Mouse (Mus musculus) MEL (cell line): ENCODE measurements around the gene Aldh1a2. TPM values are rescaled to one million over a fixed set of nuclear protein-coding genes. Genes with fewer than 3 reads are reported as not detected.

Source experiments
- DNase-seq: peaks from one replicate; pipeline ENCODE4 v3.0.0; 2011; ENCODE audit warnings: low read depth, low spot score
- H3K27ac ChIP-seq: 2 replicates; pipeline ENCODE4 v1.5.1; 2012; ENCODE audit warnings: low read depth, mild to moderate bottlenecking, control low read depth, low read length, moderate library complexity; ENCODE audit not compliant: control insufficient read depth
- H3K27me3 ChIP-seq, 2 experiments: fragments of 150-350 bp in 1 of 2; sonication (generic) in 1 of 2; 2 replicates each; pipeline ENCODE4 v1.6.1; 2012; ENCODE audit warnings: low read length in 2 of 2, mild to moderate bottlenecking in 2 of 2, improper control_type of control experiment in 1 of 2, moderate library complexity in 1 of 2; ENCODE audit not compliant: insufficient read depth in 2 of 2, control insufficient read depth in 1 of 2
- H3K36me3 ChIP-seq, 2 experiments: 2 replicates each; pipeline ENCODE4 v1.6.1; 2012 to 2014; ENCODE audit warnings: low read length in 2 of 2, improper control_type of control experiment in 1 of 2, inconsistent platforms in 1 of 2, mild to moderate bottlenecking in 1 of 2; ENCODE audit not compliant: insufficient read depth in 2 of 2, control insufficient read depth in 1 of 2
- H3K4me1 ChIP-seq, 2 experiments: fragments of 150-350 bp in 1 of 2; sonication (generic) in 1 of 2; 2 replicates each; pipeline ENCODE4 v1.6.1; 2012; ENCODE audit warnings: low read length in 2 of 2, improper control_type of control experiment in 1 of 2, mild to moderate bottlenecking in 1 of 2; ENCODE audit not compliant: insufficient read depth in 2 of 2, control insufficient read depth in 1 of 2
- H3K4me3 ChIP-seq, 2 experiments: fragments of 150-350 bp in 1 of 2; sonication (generic) in 1 of 2; 2 replicates each; pipeline ENCODE4 v1.5.1; 2012; ENCODE audit warnings: low read depth in 2 of 2, low read length in 2 of 2, mild to moderate bottlenecking in 2 of 2, moderate library complexity in 2 of 2, control low read depth in 1 of 2, improper control_type of control experiment in 1 of 2; ENCODE audit not compliant: control insufficient read depth in 1 of 2, insufficient read depth in 1 of 2
- H3K79me2 ChIP-seq: 2 replicates; pipeline ENCODE4 v1.6.1; 2012; ENCODE audit warnings: mild to moderate bottlenecking, low read length, moderate library complexity; ENCODE audit not compliant: control insufficient read depth, poor library complexity, insufficient read depth
- H3K9ac ChIP-seq: 2 replicates; pipeline ENCODE4 v1.6.1; 2012; ENCODE audit warnings: low read depth, mild to moderate bottlenecking, control low read depth, low read length, moderate library complexity; ENCODE audit not compliant: control insufficient read depth, poor library complexity, severe bottlenecking
- H3K9me3 ChIP-seq: fragments of 150-350 bp; sonication (generic); replicated peaks from 2 replicates; pipeline ENCODE4 v1.6.1; 2012; ENCODE audit warnings: mild to moderate bottlenecking, low read length, improper control_type of control experiment, moderate library complexity; ENCODE audit not compliant: insufficient read depth
- CTCF ChIP-seq, 3 experiments: IDR thresholded peaks in 2 of 3; conservative IDR thresholded peaks in 1 of 3; 2 replicates each; pipeline ENCODE4 v1.5.1; 2011 to 2012; ENCODE audit warnings: low read length in 3 of 3, low read depth in 2 of 3, mild to moderate bottlenecking in 2 of 3, improper control_type of control experiment in 1 of 3, inconsistent platforms in 1 of 3, mixed read lengths in 1 of 3, moderate library complexity in 1 of 3; ENCODE audit not compliant: control insufficient read depth in 1 of 3, insufficient read depth in 1 of 3, poor library complexity in 1 of 3, severe bottlenecking in 1 of 3
- E2F4 ChIP-seq: IDR thresholded peaks from 2 replicates; pipeline ENCODE4 v1.6.1; 2011; ENCODE audit warnings: low read depth, low read length, improper control_type of control experiment, borderline replicate concordance
- ELF1 ChIP-seq: IDR thresholded peaks from 2 replicates; pipeline ENCODE4 v1.6.1; 2014; ENCODE audit warnings: low read depth, mild to moderate bottlenecking, inconsistent platforms, low read length, improper control_type of control experiment, moderate library complexity
- GATA1 ChIP-seq: IDR thresholded peaks from 2 replicates; pipeline ENCODE4 v1.6.1; 2011; ENCODE audit warnings: low read depth, low read length, improper control_type of control experiment
- HCFC1 ChIP-seq: IDR thresholded peaks from 2 replicates; pipeline ENCODE4 v1.6.1; 2012; ENCODE audit warnings: low read depth, mild to moderate bottlenecking, inconsistent platforms, low read length, improper control_type of control experiment, moderate library complexity
- JUND ChIP-seq: IDR thresholded peaks from 2 replicates; pipeline ENCODE4 v1.6.1; 2011; ENCODE audit warnings: low read depth, mild to moderate bottlenecking, improper control_type of control experiment, low read length
- MAZ ChIP-seq: IDR thresholded peaks from 2 replicates; pipeline ENCODE4 v1.6.1; 2012; ENCODE audit warnings: low read depth, mild to moderate bottlenecking, inconsistent platforms, low read length, improper control_type of control experiment
- MEF2A ChIP-seq: IDR thresholded peaks from 2 replicates; pipeline ENCODE4 v1.6.1; 2014; ENCODE audit warnings: low read depth, mild to moderate bottlenecking, inconsistent platforms, low read length, improper control_type of control experiment; ENCODE audit not compliant: poor library complexity, insufficient replicate concordance, severe bottlenecking; ENCODE audit errors: extremely low read depth
- MXI1 ChIP-seq: IDR thresholded peaks from 2 replicates; pipeline ENCODE4 v1.6.1; 2011; ENCODE audit warnings: mild to moderate bottlenecking, low read depth, low read length, improper control_type of control experiment
- NRF1 ChIP-seq: IDR thresholded peaks from 2 replicates; pipeline ENCODE4 v1.6.1; 2014; ENCODE audit warnings: low read depth, mild to moderate bottlenecking, inconsistent platforms, low read length, improper control_type of control experiment, moderate library complexity; ENCODE audit not compliant: poor library complexity, insufficient read depth, severe bottlenecking
- RCOR1 ChIP-seq: IDR thresholded peaks from 2 replicates; pipeline ENCODE4 v1.6.1; 2012; ENCODE audit warnings: low read depth, mild to moderate bottlenecking, inconsistent platforms, low read length, improper control_type of control experiment
- USF2 ChIP-seq, 2 experiments: IDR thresholded peaks; 2 replicates each; pipeline ENCODE4 v1.6.1; 2011 to 2012; ENCODE audit warnings: improper control_type of control experiment in 2 of 2, low read length in 2 of 2, borderline replicate concordance in 1 of 2, inconsistent platforms in 1 of 2, low read depth in 1 of 2, mild to moderate bottlenecking in 1 of 2; ENCODE audit not compliant: insufficient read depth in 1 of 2
- ZKSCAN1 ChIP-seq: IDR thresholded peaks from 2 replicates; pipeline ENCODE4 v1.6.1; 2012; ENCODE audit warnings: low read depth, mild to moderate bottlenecking, inconsistent platforms, low read length, improper control_type of control experiment, moderate library complexity
- polyA plus RNA-seq, 2 experiments: library from polyadenylated mRNA; stranded (reverse) in 1 of 2; unstranded in 1 of 2; fragments of >175 nt in 1 of 2; fragments of >200 nt in 1 of 2; gene quantifications; 2 replicates each; pipeline versions ENCODE4 v1.2.1 to v1.2.4; 2012; ENCODE audit warnings: low replicate concordance in 2 of 2, low read depth in 1 of 2; ENCODE audit not compliant: insufficient read length in 2 of 2, insufficient read depth in 1 of 2, missing spikeins in 1 of 2
- total RNA-seq: library from RNA; depleted of rRNA; stranded (reverse); fragments of 300-350 nt; gene quantifications from 2 replicates; pipeline ENCODE4 v1.2.3, GENCODE M21; 2012

Gene Aldh1a2
- total and polyA plus RNA-seq, 3 experiments: not detected

GRCm38 (mm10) chr9:71239926-71240325 is 24.3 kb downstream of the Aldh1a2 start:
- Histone ChIP-seq H3K36me3 (no peaks in the 10 kb centered on the region), H3K79me2 (no peaks in the 10 kb centered on the region), H3K9me3 (no peaks in the 10 kb centered on the region)
- DNase-seq: no peak
- TF ChIP-seq MXI1 (no peak), E2F4 (no peak), RCOR1 (no peak), NRF1 (no peak)
- TF ChIP-seq, all 39 proteins: peak for 0
- Histone ChIP-seq H3K4me3 (no peak overlapping the region), H3K27me3 (peaks cover 12 to 20% of the 10 kb centered on the region in 2 experiments), H3K9ac (no peak overlapping the region), H3K27ac (no peak overlapping the region), H3K4me1 (no peaks in the 10 kb centered on the region)

- Histone ChIP-seq H3K36me3 (no peaks in the 10 kb centered on the region), H3K27ac (no peak overlapping the region), H3K4me1 (no peaks in the 10 kb centered on the region), H3K4me3 (no peak overlapping the region), H3K79me2 (no peaks in the 10 kb centered on the region), H3K27me3 (peaks cover 12 to 28% of the 10 kb centered on the region in 2 experiments), H3K9ac (no peak overlapping the region), H3K9me3 (no peaks in the 10 kb centered on the region)
- TF ChIP-seq MEF2A (no peak), GATA1 (no peak), ZKSCAN1 (no peak), JUND (no peak), HCFC1 (no peak), ELF1 (no peak), MXI1 (no peak), MAZ (no peak)
- no peak for DNase-seq
These were observed 26.2 kb downstream of the Aldh1a2 start for GRCm38 (mm10) chr9:71241515-71242411.

- no peak overlapping the region for H3K27ac ChIP-seq
- H3K4me1 ChIP-seq: no peaks in the 10 kb centered on the region
- no peak for DNase-seq
- H3K36me3 ChIP-seq: no peaks in the 10 kb centered on the region
- H3K9me3 ChIP-seq: no peaks in the 10 kb centered on the region
- H3K27me3 ChIP-seq: peaks cover 12 to 25% of the 10 kb centered on the region in 2 experiments
- H3K9ac ChIP-seq: no peak overlapping the region
- TF ChIP-seq USF2 (IDR thresholded peaks at IDR 0.05; ENCODE audit: borderline replicate concordance in 1 of 2, insufficient read depth in 1 of 2, low read depth in 1 of 2, low read length in 2 of 2) (no peak), CTCF (IDR thresholded peaks at IDR 0.05 in 2 of 3, conservative IDR thresholded peaks at IDR 0.05 in 1 of 3; ENCODE audit: control insufficient read depth in 1 of 3, insufficient read depth in 1 of 3, low read depth in 2 of 3, low read length in 3 of 3, poor library complexity in 1 of 3, severe bottlenecking in 1 of 3) (no peak)
- no peaks in the 10 kb centered on the region for H3K79me2 ChIP-seq
- no peak overlapping the region for H3K4me3 ChIP-seq
These were observed 26.8 kb downstream of the Aldh1a2 start for GRCm38 (mm10) chr9:71242412-71242781.
